Mouse (Mus musculus): ENCODE results near the gene Lkaaear1.
A peak's percentile ranks its signal among the peaks of the same experiment; 100 is the strongest.

Lkaaear1 gene

GRCm38 (mm10) chr2:181683381-181683780, 14.9 kb downstream of the Lkaaear1 start:
- DNase-seq (ENCODE audit: low spot score in 2 of 2) = no peak

DNA sequence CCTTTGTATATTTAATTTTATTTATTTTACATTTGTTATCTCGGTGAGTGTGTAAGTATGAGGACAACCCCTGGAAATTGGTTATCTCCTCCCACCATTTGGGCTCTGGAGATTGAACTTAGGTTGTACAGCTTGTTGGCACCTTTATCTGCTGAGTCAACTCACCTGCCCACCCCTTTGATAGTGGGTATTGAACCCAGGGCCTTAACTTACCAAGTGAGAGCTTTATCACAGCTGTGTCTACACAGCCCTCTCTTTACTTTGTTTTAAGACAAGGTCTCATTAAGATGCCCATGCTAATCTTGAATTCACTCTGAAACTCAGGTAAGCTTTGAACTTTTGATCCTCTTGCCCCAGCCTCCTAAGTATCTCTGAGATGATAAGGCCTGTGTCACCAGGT, 16.3 kb downstream of the Lkaaear1 start:
- DNase-seq (ENCODE audit: low spot score in 2 of 2) = no peak

DNA sequence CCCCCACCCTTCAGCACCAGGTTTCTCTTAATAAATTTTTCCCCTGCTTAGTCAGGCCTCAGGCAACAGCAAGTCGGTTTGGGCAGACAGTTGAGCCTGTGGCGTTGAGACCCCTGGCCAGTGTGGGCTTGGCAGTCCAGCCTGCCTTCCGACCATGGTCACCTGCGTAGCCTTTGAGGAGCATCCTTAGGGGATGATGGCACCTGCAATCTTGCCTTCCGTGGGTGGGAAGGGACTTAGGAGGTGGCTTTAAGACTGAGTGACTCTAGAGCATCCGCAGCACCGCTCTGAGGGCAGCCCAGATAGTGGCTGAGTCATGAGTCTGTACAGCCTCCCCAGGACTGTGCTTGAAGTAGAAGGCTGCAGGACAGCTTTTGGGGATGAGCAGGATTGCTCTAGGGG, 17.5 kb downstream of the Lkaaear1 start:
- DNase-seq (ENCODE audit: low spot score in 2 of 2) = no peak

DNA sequence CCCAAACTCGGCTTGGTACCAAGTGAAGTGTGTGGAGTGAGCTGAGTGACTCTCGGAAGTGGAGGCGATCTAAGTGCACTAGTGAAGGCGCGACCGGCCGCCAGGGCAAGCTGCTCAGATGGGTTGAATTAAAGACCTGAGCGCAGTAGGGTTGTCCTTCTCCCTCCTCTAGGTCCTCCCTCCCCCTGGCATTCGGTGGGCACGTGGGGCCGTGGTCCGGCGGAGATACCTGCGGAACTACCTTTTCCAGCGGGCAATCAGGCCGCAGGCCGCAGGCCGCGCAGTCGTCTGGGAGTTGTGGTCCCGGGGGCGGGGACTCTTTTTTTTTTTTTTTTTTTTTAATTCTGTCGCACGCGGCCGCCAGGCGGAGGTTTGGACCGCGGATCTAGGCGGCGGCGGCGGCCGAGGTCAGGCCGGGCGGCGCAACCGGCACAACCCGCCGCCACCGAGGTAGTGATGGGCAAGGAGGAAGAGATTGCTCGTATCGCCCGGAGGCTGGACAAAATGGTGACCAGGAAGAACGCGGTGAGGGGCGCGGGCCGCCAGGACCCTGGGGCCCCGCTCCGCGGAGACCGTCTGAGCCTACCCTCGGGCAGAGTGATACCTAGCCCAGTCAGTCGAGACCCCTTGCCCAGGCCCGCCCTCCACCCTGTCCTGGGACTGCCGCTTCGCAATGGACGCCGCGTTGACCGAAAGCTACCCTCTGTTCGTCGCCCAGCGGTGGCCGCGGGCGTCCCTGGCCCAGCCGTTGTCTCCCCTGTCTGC, 18.1 kb downstream of the Lkaaear1 start, which contains the start of gene Tcea2:
Gene Tcea2 (plus strand): TSS at position 360 of the 765 bp plus-strand sequence.
- DNase-seq (ENCODE audit: low spot score in 2 of 2) = peak; percentile 66 to 72

DNA sequence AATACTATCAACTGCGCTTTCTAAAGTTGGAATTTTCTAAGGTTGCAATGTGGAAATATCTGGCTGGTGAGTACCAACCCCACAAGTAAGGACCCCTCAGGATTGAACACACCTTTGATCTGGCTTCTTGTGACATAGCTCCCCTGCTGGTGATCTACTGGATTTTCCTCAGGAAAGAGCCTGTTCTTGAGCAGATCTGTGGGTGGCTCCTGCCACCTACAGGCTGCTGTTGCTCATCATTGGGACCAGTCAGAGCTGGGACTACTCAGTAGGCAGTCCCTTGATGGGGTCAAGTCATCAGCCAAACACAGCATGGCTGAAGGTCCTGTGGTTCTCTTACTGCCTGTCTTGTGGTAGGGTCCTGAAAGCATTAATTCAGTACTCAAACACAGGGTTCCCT, 19.5 kb downstream of the Lkaaear1 start:
- DNase-seq (ENCODE audit: low spot score in 2 of 2) = peak; percentile 66 to 77

DNA sequence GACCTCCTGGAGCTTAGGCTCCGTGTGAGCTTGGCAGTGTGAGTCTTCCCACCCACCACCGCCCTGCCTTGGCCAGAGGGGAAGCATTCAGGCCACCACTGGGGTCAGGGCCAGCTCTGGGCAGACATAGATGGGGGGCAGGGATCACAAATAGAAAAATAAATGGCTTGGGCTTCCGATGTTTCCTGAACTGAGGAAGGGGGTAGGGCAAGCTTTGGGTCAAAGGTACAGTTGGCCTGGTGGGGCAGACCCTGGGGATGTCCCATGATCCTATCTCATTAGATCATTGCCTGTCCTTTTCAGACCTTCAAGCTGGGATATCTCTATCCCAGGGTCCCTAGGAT, 20.5 kb downstream of the Lkaaear1 start:
- no peak for DNase-seq (ENCODE audit: low spot score in 2 of 2)

GRCm38 (mm10) chr2:181677096-181677754, 21.0 kb downstream of the Lkaaear1 start:
- DNase-seq (ENCODE audit: low spot score in 2 of 2) = peak in 1 of 2 experiments; percentile 46

- DNase-seq (ENCODE audit: low spot score in 2 of 2) = no peak
Observed at GRCm38 (mm10) chr2:181676424-181676823, 21.8 kb downstream of the Lkaaear1 start.

DNA sequence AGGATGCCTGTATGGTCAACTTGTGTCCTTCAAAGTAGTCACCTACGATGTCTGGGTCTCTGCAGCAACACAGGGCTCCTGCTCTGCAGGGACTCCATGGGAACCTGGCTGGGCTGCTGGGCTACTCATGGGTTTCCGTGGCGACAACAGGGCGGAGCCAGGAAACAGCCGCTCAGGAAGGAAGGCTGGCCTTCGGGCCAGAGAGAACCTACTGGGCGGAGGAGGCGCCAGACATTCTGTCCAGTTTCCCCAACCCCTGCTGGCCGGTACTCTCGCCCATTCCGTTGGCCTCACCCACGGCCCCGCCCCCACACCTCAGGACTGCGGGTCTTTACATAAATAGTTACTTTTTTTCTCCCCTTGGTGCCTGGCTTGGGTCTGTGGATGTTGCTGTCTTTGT, 22.8 kb downstream of the Lkaaear1 start:
- peak; percentile 40 to 73 for DNase-seq (ENCODE audit: low spot score in 2 of 2)

GRCm38 (mm10) chr2:181674934-181675333, 23.3 kb downstream of the Lkaaear1 start:
- no peak for DNase-seq (ENCODE audit: low spot score in 2 of 2)

GRCm38 (mm10) chr2:181673501-181673900, 24.7 kb downstream of the Lkaaear1 start:
- no peak for DNase-seq (ENCODE audit: low spot score in 2 of 2)

- DNase-seq (ENCODE audit: low spot score in 2 of 2) = no peak
Observed at GRCm38 (mm10) chr2:181671984-181672383, 26.3 kb downstream of the Lkaaear1 start.

GRCm38 (mm10) chr2:181671326-181671725, 26.9 kb downstream of the Lkaaear1 start, which contains the start of gene Sox18:
Sox18 (minus strand) TSS chr2:181671640.
- peak in 1 of 2 experiments; percentile 41 for DNase-seq (ENCODE audit: low spot score in 2 of 2)

GRCm38 (mm10) chr2:181670913-181671311, 27.3 kb downstream of the Lkaaear1 start:
- DNase-seq (ENCODE audit: low spot score in 2 of 2) = no peak

DNA sequence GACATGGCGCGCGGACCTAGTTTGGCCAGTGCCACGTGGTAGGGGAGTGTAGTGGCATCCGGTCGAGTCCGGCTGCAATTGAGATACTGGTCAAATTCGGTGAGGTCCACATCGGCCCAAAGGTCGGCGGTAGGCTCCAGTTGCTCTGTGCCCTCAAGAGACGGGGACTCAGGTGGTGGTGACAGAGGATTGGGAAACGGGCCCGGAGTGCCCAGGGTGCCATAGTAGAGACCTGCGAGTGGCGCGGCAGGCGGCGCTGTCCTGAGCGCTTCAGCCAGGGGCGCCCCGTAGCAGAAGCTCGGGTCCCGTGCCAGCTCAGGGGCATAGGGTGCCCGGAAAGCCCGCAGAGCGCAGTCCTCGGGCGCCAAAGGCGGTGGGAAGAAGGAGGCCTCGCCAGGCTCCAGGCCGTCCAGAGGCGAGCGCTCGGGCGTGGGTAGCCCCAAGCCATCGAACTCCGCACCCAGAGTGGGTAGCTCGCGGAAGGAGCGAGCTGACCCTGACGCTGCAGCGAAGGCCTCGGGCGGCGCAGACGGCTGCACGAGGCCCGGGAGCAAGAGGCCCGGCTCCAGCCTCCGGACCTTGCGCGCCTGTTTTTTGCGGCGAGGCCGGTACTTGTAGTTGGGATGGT, 27.8 kb downstream of the Lkaaear1 start:
- no peak for DNase-seq (ENCODE audit: low spot score in 2 of 2)

GRCm38 (mm10) chr2:181663298-181663630, 35.0 kb downstream of the Lkaaear1 start:
- peak in 1 of 2 experiments; percentile 37 for DNase-seq (ENCODE audit: low spot score in 2 of 2)

GRCm38 (mm10) chr2:181662620-181663297, 35.5 kb downstream of the Lkaaear1 start:
- DNase-seq (ENCODE audit: low spot score in 2 of 2) = no peak

DNA sequence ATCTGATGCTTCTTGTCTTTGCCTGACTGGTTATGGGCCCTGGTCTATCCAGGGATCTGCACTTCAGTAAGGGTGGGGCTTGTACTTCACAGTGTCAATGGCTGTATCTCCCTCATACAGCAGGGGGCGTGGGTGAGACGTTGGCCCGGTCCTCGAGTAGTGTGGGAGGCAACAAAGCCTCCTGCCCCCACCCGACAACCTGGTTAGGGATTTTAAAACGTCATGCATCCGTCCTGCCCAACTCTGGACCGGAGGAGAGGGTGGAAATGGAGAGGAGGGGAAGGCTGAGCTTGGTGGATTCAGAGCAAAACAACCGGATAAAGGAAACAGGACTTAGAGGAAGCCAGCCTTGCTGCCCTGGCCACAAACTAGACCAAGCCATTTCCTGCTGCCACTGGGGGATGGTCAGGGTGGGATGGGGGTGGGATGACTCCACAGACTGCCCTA, 38.6 kb downstream of the Lkaaear1 start:
- peak; percentile 57 to 84 for DNase-seq (ENCODE audit: low spot score in 2 of 2)

GRCm38 (mm10) chr2:181658930-181659555, 39.2 kb downstream of the Lkaaear1 start:
- peak in 1 of 2 experiments; percentile 46 for DNase-seq (ENCODE audit: low spot score in 2 of 2)

DNA sequence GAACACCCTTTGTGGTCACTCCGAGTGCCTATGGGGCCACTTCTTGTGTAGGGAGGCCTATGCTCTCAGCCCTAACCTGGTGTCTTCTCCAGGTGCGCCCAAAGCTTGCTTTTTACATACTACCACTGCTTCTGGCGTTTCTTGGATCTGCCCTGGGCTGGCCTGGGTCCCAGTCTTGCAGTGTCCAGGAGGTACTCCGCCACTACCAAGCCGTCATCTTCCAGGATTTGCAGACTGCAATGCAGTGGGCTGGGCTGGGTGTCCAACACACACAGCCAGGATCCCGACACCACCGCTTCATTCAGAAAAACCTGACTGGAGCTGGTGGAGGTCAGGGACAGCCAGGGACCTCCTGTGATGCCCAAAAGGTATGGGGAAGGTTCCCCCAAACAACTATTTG, 39.7 kb downstream of the Lkaaear1 start:
- DNase-seq (ENCODE audit: low spot score in 2 of 2) = no peak

DNA sequence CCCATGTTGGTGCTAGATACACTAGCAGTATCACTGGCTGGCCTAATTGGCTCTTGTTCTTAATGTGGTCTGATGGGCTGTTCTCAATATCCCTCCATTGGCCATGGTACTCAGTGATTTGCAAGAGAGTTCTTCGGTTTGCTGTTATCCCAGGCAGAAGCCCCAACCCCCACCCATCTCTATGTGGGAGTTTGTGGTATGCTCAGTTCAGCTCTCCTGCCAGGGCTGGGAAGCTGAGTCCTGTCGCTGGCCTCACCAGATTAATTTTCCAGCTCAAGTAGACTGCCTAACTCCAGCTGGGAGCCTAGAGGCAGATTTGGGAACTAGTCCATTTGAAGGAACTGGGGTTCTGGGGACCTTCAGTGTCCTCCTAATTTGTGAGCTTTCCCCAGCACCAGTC, 40.8 kb downstream of the Lkaaear1 start:
- DNase-seq (ENCODE audit: low spot score in 2 of 2) = no peak

- DNase-seq (ENCODE audit: low spot score in 2 of 2) = no peak
Observed at GRCm38 (mm10) chr2:181656734-181657133, 41.5 kb downstream of the Lkaaear1 start, which contains the start of gene Gm29797. Gm29797 (plus strand) TSS chr2:181657034.

All from urinary bladder, postnatal 36 days (tissue).